Mouse (Mus musculus): Measurements from ENCODE around the gene S1pr3. TPM values are rescaled to one million over a fixed set of nuclear protein-coding genes. Genes with fewer than 3 reads are reported as not detected.

The S1pr3 gene
- total RNA-seq, 2 experiments from 2014 or later, result 4.1 to 4.5 TPM

GRCm38 (mm10) chr13:51400736-51401501 is 7.5 kb upstream of the S1pr3 start:
- intact Hi-C loops (cut with DNase I), result no loop called here

GRCm38 (mm10) chr13:51404566-51404965 is 3.9 kb upstream of the S1pr3 start:
- intact Hi-C loops (cut with DNase I), result no loop called here
- no peak for DNase-seq

More at GRCm38 (mm10) chr13:51400736-51401501, 7.5 kb upstream of the S1pr3 start:
- DNase-seq, result no peak

GRCm38 (mm10) chr13:51405731-51406320 is 2.6 kb upstream of the S1pr3 start:
- intact Hi-C loops (cut with DNase I), result loop anchor here (5.0 kb wide), 1 partner anchor 89 kb away; no protein-coding TSS in a partner anchor
- no peak for DNase-seq

GRCm38 (mm10) chr13:51407541-51408217 is 760 bp upstream of the S1pr3 start:
- DNase-seq, result no peak
- intact Hi-C loops (cut with DNase I), result loop anchor here (5.0 kb wide), 1 partner anchor 90 kb away; no protein-coding TSS in a partner anchor

- intact Hi-C loops (cut with DNase I), result loop anchor here (5.0 kb wide), 1 partner anchor 93 kb away; no protein-coding TSS in a partner anchor
Measured at GRCm38 (mm10) chr13:51409936-51410481, 1.6 kb downstream of the S1pr3 start.

GRCm38 (mm10) chr13:51411243-51411642 is 2.8 kb downstream of the S1pr3 start:
- intact Hi-C loops (cut with DNase I), result no loop called here
- no peak for DNase-seq

More at GRCm38 (mm10) chr13:51409936-51410481, 1.6 kb downstream of the S1pr3 start:
- no peak for DNase-seq

- intact Hi-C loops (cut with DNase I), result no loop called here
- DNase-seq, result no peak
Measured at GRCm38 (mm10) chr13:51411696-51412430, 3.4 kb downstream of the S1pr3 start.

- intact Hi-C loops (cut with DNase I), result no loop called here
- no peak for DNase-seq
Measured at GRCm38 (mm10) chr13:51413461-51413860, 5.0 kb downstream of the S1pr3 start.

- DNase-seq, result no peak
- intact Hi-C loops (cut with DNase I), result loop anchor here (5.0 kb wide), 2 partner anchors 224 to 314 kb away; partner anchors contain the start of gene Spin1
Measured at GRCm38 (mm10) chr13:51416727-51417126, 8.3 kb downstream of the S1pr3 start.

- DNase-seq, result no peak
- intact Hi-C loops (cut with DNase I), result loop anchor here (5.0 kb wide), 2 partner anchors 225 to 315 kb away; partner anchors contain the start of gene Spin1
Measured at GRCm38 (mm10) chr13:51417796-51418195, 9.4 kb downstream of the S1pr3 start.

- peak; percentile 90 to 95 for DNase-seq
- intact Hi-C loops (cut with DNase I), result loop anchor here (5.0 kb wide), 2 partner anchors 226 to 316 kb away; partner anchors contain the start of gene Spin1
Measured at GRCm38 (mm10) chr13:51418268-51418941, 10.0 kb downstream of the S1pr3 start.

- no peak for DNase-seq
- intact Hi-C loops (cut with DNase I), result loop anchor here (5.0 kb wide), 2 partner anchors 227 to 317 kb away; partner anchors contain the start of gene Spin1
Measured at GRCm38 (mm10) chr13:51418942-51419451, 10.6 kb downstream of the S1pr3 start.

- DNase-seq, result no peak
- intact Hi-C loops (cut with DNase I), result loop anchor here (5.0 kb wide), 2 partner anchors 227 to 317 kb away; partner anchors contain the start of gene Spin1
Measured at GRCm38 (mm10) chr13:51419501-51419900, 11.1 kb downstream of the S1pr3 start.

- intact Hi-C loops (cut with DNase I), result loop anchor here (2.0 kb wide), 1 partner anchor 472 kb away; no protein-coding TSS in a partner anchor
- no peak for DNase-seq
Measured at GRCm38 (mm10) chr13:51420861-51421260, 12.4 kb downstream of the S1pr3 start.

- DNase-seq, result no peak
- intact Hi-C loops (cut with DNase I), result no loop called here
Measured at GRCm38 (mm10) chr13:51423647-51424046, 15.2 kb downstream of the S1pr3 start.

GRCm38 (mm10) chr13:51424647-51425046 is 16.2 kb downstream of the S1pr3 start:
- intact Hi-C loops (cut with DNase I), result no loop called here
- DNase-seq, result peak in 1 of 2 experiments; percentile 62

- no peak for DNase-seq
- intact Hi-C loops (cut with DNase I), result no loop called here
Measured at GRCm38 (mm10) chr13:51425662-51426443, 17.4 kb downstream of the S1pr3 start.

- no peak for DNase-seq
- intact Hi-C loops (cut with DNase I), result loop anchor here (10.0 kb wide), 1 partner anchor 181 kb away; no protein-coding TSS in a partner anchor
Measured at GRCm38 (mm10) chr13:51433371-51433770, 24.9 kb downstream of the S1pr3 start.
